Mouse (Mus musculus): ENCODE data around the gene Stum. TPM values are rescaled to one million over a fixed set of nuclear protein-coding genes. Genes with fewer than 3 reads are reported as not detected.

Gene Stum
- polyA plus RNA-seq, 1 experiment from 2014 or later = 1.8 TPM

DNA sequence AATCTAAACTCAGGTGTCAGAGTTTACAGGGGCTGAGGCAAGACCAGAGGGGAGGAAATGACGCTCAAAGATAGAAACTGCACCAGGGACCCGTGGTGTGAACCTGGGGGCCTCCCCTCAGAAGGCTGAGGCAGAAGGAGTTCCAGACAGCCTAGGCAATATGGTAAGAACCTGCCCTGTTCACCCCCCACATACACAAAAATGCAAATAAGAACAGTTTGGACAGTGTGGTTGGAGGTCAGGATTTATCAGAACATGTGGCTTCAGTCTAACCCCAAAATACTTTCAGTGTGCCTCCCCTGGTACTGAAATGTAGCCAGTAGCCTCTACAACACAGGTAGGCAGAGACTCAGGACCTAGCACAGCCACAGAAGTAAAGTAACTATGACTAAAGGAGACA is 30.8 kb upstream of the Stum start:
- Histone ChIP-seq H3K9me3 (no peaks in the 10 kb centered on the region), H3K27ac (no peak overlapping the region), H3K4me2 (replicated peaks) (no peak overlapping the region), H3K27me3 (no peaks in the 10 kb centered on the region), H3K4me3 (no peak overlapping the region), H3K9ac (no peak overlapping the region), H3K4me1 (peaks cover 11% of the 10 kb centered on the region; the same call in 1 of the 2 replicates), H3K36me3 (no peaks in the 10 kb centered on the region)
- 80% methylated on average over 2 of the region's 2 CpGs for WGBS
- no peak for ATAC-seq (ENCODE audit: insufficient number of reproducible peaks, insufficient read depth, low FRiP score, low TSS enrichment)

DNA sequence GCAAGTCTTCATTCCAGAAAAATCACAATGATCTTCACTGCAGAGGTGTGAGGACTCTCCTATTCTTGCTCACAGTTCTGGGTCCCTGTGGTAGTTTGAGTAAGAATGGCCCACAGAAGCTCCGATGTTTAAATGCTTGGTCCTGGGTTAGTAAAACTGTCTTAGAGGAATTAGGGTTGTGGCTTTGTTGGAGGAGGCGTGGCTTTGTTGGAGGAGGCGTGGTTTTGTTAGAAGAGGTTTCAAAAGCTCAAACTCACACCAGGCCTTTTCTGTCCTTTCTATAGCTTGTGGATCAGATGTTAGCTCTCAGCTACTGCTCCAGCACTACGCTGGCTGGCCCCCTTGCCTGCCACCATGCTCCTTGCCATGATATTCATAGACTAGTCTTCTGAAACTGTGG is 27.6 kb upstream of the Stum start:
- no peak overlapping the region for H3K27ac ChIP-seq
- 53% methylated on average over 4 of the region's 4 CpGs for WGBS
- H3K4me2 ChIP-seq (replicated peaks) = no peak overlapping the region
- no peak overlapping the region for H3K4me3 ChIP-seq
- H3K4me1 ChIP-seq = peaks cover 7% of the 10 kb centered on the region; the same call in 1 of the 2 replicates
- no peaks in the 10 kb centered on the region for H3K27me3 ChIP-seq
- H3K9me3 ChIP-seq = no peaks in the 10 kb centered on the region
- H3K36me3 ChIP-seq = no peaks in the 10 kb centered on the region
- no peak for ATAC-seq (ENCODE audit: insufficient number of reproducible peaks, insufficient read depth, low FRiP score, low TSS enrichment)
- H3K9ac ChIP-seq = no peak overlapping the region

DNA sequence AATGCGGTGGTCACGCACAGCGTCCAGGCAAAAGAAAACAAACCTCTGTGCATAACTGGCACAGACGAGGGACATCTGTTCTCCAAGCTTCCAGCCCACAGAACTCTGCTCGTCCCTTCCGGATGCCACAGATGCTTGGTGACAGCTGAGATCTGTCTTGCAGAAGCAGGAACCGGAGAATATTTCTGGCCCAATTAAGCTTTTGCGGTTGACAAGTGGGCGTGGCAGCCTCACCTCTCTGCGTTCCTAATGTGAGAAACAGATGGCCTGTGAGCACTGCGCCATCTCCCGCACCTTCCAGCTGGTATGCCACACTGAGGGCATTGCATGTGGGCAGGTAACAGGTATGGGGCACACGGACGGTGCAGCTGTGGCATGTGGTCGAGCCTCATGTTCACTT is 27.1 kb upstream of the Stum start:
- ATAC-seq (ENCODE audit: insufficient number of reproducible peaks, insufficient read depth, low FRiP score, low TSS enrichment) = no peak
- no peaks in the 10 kb centered on the region for H3K36me3 ChIP-seq
- no peak overlapping the region for H3K9ac ChIP-seq
- no peak overlapping the region for H3K4me3 ChIP-seq
- H3K4me1 ChIP-seq = peaks cover 7% of the 10 kb centered on the region; the same call in 1 of the 2 replicates
- no peak overlapping the region for H3K27ac ChIP-seq
- H3K4me2 ChIP-seq (replicated peaks) = no peak overlapping the region
- H3K9me3 ChIP-seq = no peaks in the 10 kb centered on the region
- 42% methylated on average over 15 of the region's 15 CpGs for WGBS
- no peaks in the 10 kb centered on the region for H3K27me3 ChIP-seq

DNA sequence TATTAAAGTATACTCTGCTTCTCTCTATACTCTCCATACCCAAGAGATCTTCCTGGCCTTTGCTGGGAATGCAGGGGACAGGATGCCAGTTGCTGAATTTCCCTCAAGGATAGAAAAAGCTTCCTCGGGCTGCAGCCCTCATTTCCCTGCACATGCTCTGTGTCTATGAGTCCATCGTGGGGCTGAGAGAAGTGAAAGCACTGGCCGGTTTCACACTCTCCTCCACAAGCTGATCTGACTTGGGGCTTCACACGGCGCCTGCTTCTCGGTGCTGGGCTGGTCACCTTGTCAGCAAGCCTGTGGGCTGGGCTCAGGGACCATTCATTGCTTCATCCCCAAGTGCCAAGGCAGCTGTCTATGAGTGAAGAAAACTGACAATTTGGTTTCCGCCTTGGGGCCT is 25.4 kb upstream of the Stum start:
- Histone ChIP-seq H3K4me1 (peaks cover 7% of the 10 kb centered on the region; the same call in 1 of the 2 replicates), H3K4me3 (no peak overlapping the region), H3K9ac (no peak overlapping the region), H3K9me3 (no peaks in the 10 kb centered on the region), H3K27ac (no peak overlapping the region), H3K36me3 (no peaks in the 10 kb centered on the region), H3K27me3 (no peaks in the 10 kb centered on the region), H3K4me2 (replicated peaks) (no peak overlapping the region)
- no peak for ATAC-seq (ENCODE audit: insufficient number of reproducible peaks, insufficient read depth, low FRiP score, low TSS enrichment)
- 78% methylated on average over 7 of the region's 7 CpGs for WGBS

DNA sequence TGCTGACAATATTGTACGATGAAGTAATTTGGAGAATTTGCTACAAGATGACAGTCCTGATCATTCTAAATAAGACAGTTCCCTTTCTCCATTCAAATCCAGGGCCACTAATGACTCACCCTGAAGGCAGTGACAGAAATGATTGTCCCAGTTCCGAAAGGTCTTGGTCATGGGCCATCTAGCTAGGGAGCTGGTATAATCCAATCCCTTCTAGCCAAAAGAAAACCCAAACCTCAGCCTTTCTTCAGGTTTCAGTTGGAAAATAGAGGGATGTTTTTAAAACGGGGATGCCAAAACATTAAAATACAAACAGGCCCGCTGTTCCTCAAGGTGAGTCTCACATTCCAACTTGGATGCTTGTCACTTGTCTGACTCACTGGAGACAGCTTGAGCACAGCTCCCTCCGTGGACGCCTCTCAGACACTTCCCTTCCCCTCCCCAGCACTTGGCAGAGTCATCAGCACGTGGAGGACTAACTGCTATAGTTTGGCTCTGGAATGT is 24.0 kb upstream of the Stum start:
- Histone ChIP-seq H3K9ac (no peak overlapping the region), H3K27ac (no peak overlapping the region), H3K4me1 (peaks cover 7% of the 10 kb centered on the region; the same call in 1 of the 2 replicates), H3K36me3 (no peaks in the 10 kb centered on the region), H3K27me3 (no peaks in the 10 kb centered on the region), H3K9me3 (no peaks in the 10 kb centered on the region), H3K4me3 (no peak overlapping the region), H3K4me2 (replicated peaks) (no peak overlapping the region)
- ATAC-seq (ENCODE audit: insufficient number of reproducible peaks, insufficient read depth, low FRiP score, low TSS enrichment) = no peak
- 74% methylated on average over 7 of the region's 7 CpGs for WGBS

DNA sequence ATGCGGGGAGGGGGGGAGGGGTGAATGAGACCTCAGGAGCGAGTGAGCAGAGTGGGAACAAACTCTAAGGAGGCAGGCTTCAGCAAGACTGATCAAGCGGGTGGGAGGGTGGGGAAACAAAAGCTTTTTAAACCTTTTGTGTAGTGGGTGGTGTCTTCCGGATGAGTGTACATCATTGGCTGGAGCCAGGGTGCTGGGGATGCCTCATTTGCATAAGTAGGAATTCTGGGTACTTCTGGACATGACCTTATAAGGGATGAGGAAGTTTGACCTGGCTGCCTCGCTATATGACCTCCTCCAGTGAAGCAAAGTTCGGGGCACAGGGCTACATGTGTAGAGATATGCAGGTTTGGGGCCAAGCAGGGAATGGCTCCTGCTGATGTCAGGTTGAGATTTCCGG is 23.0 kb upstream of the Stum start:
- Histone ChIP-seq H3K27ac (no peak overlapping the region), H3K4me3 (no peak overlapping the region), H3K4me1 (peaks cover 7% of the 10 kb centered on the region; the same call in 1 of the 2 replicates), H3K4me2 (replicated peaks) (no peak overlapping the region), H3K27me3 (no peaks in the 10 kb centered on the region), H3K36me3 (no peaks in the 10 kb centered on the region), H3K9me3 (no peaks in the 10 kb centered on the region), H3K9ac (no peak overlapping the region)
- ATAC-seq (ENCODE audit: insufficient number of reproducible peaks, insufficient read depth, low FRiP score, low TSS enrichment) = no peak
- WGBS = 83% methylated on average over 7 of the region's 7 CpGs

DNA sequence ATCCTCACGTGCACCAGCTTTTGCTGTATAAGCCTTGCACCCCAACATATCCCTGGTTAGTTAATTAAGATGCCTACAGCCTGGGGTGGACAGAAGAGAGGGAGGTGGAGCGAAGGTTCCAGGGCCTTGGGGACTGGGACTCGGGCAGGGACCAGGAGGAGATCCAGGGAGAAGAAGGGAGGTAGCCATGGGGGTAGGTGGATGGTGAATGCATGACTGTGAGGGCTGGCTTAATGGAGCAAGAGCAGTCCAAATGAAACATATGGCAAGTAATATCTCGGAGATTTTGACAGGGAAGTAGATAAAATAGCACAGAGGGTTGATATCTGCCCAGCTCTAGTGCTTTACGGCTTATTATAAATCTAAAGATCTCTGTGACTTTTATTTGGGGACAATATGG is 21.6 kb upstream of the Stum start:
- 82% methylated on average over 5 of the region's 5 CpGs for WGBS

DNA sequence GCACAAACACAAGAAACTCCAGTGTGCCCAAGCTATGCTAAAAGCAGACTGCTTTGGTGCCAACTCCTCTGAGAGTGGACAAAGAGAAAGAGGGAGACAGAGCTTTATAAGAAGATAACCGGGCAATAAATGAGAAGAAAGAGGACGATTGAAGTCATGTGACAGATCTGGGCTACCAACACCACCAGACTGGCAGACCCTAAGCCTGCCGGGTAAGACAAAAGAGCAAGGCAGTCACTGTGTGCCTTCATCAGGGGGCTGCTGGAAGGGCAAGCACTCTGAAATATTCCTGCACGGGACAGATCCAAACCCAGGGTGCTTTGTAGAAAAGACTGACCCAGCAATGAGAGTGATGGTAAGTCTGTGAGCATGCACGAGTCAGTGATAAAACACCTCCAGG is 20.2 kb upstream of the Stum start:
- H3K4me1 ChIP-seq = no peaks in the 10 kb centered on the region
- no peaks in the 10 kb centered on the region for H3K9me3 ChIP-seq
- no peak overlapping the region for H3K4me3 ChIP-seq
- H3K27me3 ChIP-seq = no peaks in the 10 kb centered on the region
- no peak overlapping the region for H3K9ac ChIP-seq
- ATAC-seq (ENCODE audit: insufficient number of reproducible peaks, insufficient read depth, low FRiP score, low TSS enrichment) = no peak
- 66% methylated on average over 5 of the region's 5 CpGs for WGBS
- H3K27ac ChIP-seq = no peak overlapping the region
- H3K36me3 ChIP-seq = no peaks in the 10 kb centered on the region
- H3K4me2 ChIP-seq (replicated peaks) = no peak overlapping the region

More for the DNA sequence above, 21.6 kb upstream of the Stum start:
- Histone ChIP-seq H3K4me2 (replicated peaks) (no peak overlapping the region), H3K36me3 (no peaks in the 10 kb centered on the region), H3K27me3 (no peaks in the 10 kb centered on the region), H3K9ac (no peak overlapping the region), H3K4me3 (no peak overlapping the region), H3K4me1 (no peaks in the 10 kb centered on the region), H3K9me3 (no peaks in the 10 kb centered on the region), H3K27ac (no peak overlapping the region)
- no peak for ATAC-seq (ENCODE audit: insufficient number of reproducible peaks, insufficient read depth, low FRiP score, low TSS enrichment)

DNA sequence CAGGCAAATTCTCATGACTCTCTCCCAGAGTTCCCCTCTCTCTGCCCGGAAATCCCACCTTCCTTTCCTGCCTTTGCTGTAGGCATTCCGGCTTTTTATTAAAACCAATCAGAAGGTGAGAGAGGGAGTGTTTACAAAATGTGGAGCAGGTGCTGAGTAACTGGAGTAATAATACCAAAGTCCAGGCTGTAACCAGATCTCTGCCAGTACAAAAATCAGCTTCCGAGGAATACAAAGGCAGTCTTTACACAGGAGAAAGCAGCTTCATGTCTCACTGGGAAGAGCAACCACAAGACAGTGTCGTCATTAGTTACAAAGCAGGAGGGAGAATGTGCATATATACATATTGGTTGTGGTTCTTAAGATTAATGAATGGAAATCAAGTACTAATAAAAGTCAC is 19.3 kb upstream of the Stum start:
- H3K27ac ChIP-seq = no peak overlapping the region
- no peaks in the 10 kb centered on the region for H3K9me3 ChIP-seq
- no peaks in the 10 kb centered on the region for H3K27me3 ChIP-seq
- no peaks in the 10 kb centered on the region for H3K36me3 ChIP-seq
- 34% methylated on average over 4 of the region's 4 CpGs for WGBS
- no peak overlapping the region for H3K4me3 ChIP-seq
- ATAC-seq (ENCODE audit: insufficient number of reproducible peaks, insufficient read depth, low FRiP score, low TSS enrichment) = no peak
- no peaks in the 10 kb centered on the region for H3K4me1 ChIP-seq
- no peak overlapping the region for H3K9ac ChIP-seq
- no peak overlapping the region for H3K4me2 ChIP-seq (replicated peaks)

DNA sequence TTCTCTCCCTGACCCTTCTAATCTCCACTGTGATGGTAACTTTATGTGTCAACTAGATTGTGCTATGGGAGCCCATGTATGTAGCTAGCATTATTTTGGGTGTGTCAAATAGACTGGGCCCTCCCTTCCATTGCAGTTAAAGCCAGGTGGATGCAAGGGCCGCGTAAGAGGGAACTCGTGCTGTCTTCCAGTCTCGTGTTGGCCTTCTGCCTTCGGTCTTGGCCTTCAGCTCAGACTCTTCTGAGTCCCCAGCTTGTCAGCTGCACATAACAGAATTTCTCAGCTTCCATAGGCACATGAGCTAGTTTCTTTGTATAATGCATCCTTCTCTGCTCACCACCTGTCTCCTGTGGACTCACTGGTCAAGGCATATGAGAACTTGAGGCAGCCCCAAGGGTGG is 17.3 kb upstream of the Stum start:
- Histone ChIP-seq H3K4me1 (no peaks in the 10 kb centered on the region), H3K4me3 (no peak overlapping the region), H3K27ac (no peak overlapping the region), H3K36me3 (no peaks in the 10 kb centered on the region), H3K9ac (no peak overlapping the region), H3K27me3 (no peaks in the 10 kb centered on the region), H3K4me2 (replicated peaks) (no peak overlapping the region), H3K9me3 (no peaks in the 10 kb centered on the region)
- 90% methylated on average over 5 of the region's 5 CpGs for WGBS
- ATAC-seq (ENCODE audit: insufficient number of reproducible peaks, insufficient read depth, low FRiP score, low TSS enrichment) = no peak

DNA sequence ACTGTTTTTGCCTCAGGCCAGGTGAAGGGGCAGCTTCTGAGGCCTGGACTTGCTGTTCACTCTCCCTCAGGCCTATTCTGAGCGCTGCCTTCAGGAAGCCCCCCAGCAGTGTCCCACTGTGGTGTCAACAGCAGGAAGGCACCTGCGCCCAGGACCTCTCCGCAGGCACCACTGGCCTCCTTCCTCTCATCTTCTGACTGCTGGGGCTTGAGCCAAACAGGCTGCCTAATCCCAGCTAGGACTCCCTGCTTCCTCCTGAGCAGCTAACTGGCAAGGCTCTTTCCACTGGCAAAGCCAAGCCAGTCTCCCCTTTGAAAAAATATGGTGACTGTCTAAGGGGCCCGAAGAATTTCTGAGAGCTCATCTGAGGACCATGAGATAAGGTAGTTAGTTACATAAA is 16.9 kb upstream of the Stum start:
- WGBS = 42% methylated on average over 4 of the region's 4 CpGs
- H3K4me2 ChIP-seq (replicated peaks) = no peak overlapping the region
- no peaks in the 10 kb centered on the region for H3K9me3 ChIP-seq
- no peaks in the 10 kb centered on the region for H3K36me3 ChIP-seq
- no peak overlapping the region for H3K4me3 ChIP-seq
- H3K27ac ChIP-seq = no peak overlapping the region
- H3K9ac ChIP-seq = no peak overlapping the region
- no peak for ATAC-seq (ENCODE audit: insufficient number of reproducible peaks, insufficient read depth, low FRiP score, low TSS enrichment)
- H3K4me1 ChIP-seq = no peaks in the 10 kb centered on the region
- no peaks in the 10 kb centered on the region for H3K27me3 ChIP-seq

DNA sequence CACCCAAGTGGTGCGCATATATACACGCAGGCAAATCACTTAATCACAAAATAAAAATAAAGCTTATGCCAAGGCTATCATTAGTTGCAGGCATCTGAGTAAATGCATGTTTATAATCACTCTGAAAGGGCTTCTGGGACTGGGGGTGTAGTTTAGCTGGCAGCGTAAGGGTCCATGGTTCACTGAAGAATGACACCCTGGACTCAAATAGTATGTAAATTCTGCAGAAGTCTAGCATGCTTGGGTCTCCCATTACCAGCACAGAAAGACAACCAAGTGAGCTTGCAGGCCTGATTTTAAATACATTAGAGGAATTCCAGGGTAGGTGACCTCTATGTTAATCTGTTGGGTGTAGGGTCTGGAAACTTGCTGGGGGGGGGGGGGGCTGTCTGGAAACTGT is 16.5 kb upstream of the Stum start:
- no peak overlapping the region for H3K9ac ChIP-seq
- H3K27ac ChIP-seq = no peak overlapping the region
- no peak overlapping the region for H3K4me2 ChIP-seq (replicated peaks)
- no peaks in the 10 kb centered on the region for H3K4me1 ChIP-seq
- 75% methylated on average over 3 of the region's 3 CpGs for WGBS
- H3K27me3 ChIP-seq = no peaks in the 10 kb centered on the region
- no peak overlapping the region for H3K4me3 ChIP-seq
- H3K9me3 ChIP-seq = no peaks in the 10 kb centered on the region
- ATAC-seq (ENCODE audit: insufficient number of reproducible peaks, insufficient read depth, low FRiP score, low TSS enrichment) = no peak
- no peaks in the 10 kb centered on the region for H3K36me3 ChIP-seq

DNA sequence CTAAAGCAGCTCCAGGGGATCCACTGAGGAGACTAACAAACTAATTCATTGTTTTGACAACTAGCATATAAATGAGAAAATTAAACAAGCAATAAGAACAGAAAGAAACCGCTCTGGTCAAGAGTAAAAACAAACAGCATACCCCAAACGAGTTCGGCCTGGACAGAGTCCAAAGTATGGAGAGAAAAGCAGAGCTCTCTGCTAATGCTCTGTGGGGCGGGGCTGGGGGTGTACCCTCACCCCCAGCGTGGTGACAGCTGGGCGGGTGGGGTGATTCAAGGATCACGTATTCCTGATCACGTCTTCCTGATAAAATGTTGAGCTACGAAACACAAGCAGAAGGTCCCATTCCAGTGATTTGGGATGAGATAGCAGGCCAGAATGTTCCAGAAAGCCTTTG is 9.5 kb upstream of the Stum start:
- Histone ChIP-seq H3K27ac (no peak overlapping the region), H3K4me3 (no peak overlapping the region), H3K4me1 (no peaks in the 10 kb centered on the region), H3K9me3 (no peaks in the 10 kb centered on the region), H3K4me2 (replicated peaks) (no peak overlapping the region), H3K9ac (no peak overlapping the region), H3K36me3 (no peaks in the 10 kb centered on the region), H3K27me3 (no peaks in the 10 kb centered on the region)
- ATAC-seq (ENCODE audit: insufficient number of reproducible peaks, insufficient read depth, low FRiP score, low TSS enrichment) = no peak
- WGBS = 67% methylated on average over 9 of the region's 9 CpGs
